Mouse (Mus musculus) liver, embryonic 13.5 days (tissue): ENCODE results near the gene Zfp575. TPM values are rescaled to one million over a fixed set of nuclear protein-coding genes. Genes with fewer than 3 reads are reported as not detected.

Source experiments
- ATAC-seq: fragments of 200-750 bp; cut with Nextera tagmentation; 2 replicates; pipeline ENCODE4 v1.8.0; 2017; ENCODE audit warnings: low read depth, mild to moderate bottlenecking, moderate number of reproducible peaks, moderate library complexity
- DNase-seq: peaks from one replicate; pipeline ENCODE4 v3.0.0; 2022
- H3K27ac ChIP-seq: fragments of 300-500 bp; sonication (generic); 2 replicates; pipeline ENCODE4 v1.5.1; 2015; ENCODE audit warnings: moderate library complexity, mild to moderate bottlenecking, inconsistent platforms
- H3K27me3 ChIP-seq: fragments of 300-500 bp; sonication (generic); 2 replicates; pipeline ENCODE4 v1.6.1; 2015; ENCODE audit warnings: mild to moderate bottlenecking, inconsistent platforms
- H3K36me3 ChIP-seq: fragments of 300-500 bp; sonication (generic); 2 replicates; pipeline ENCODE4 v1.6.1; 2015; ENCODE audit warnings: mild to moderate bottlenecking, inconsistent platforms
- H3K4me1 ChIP-seq: fragments of 300-500 bp; sonication (generic); replicated peaks from 2 replicates; pipeline ENCODE4 v1.6.1; 2015; ENCODE audit warnings: inconsistent platforms
- H3K4me2 ChIP-seq: fragments of 300-500 bp; sonication (generic); 2 replicates; pipeline ENCODE4 v1.6.1; 2015; ENCODE audit warnings: inconsistent platforms, mild to moderate bottlenecking, moderate library complexity
- H3K4me3 ChIP-seq: fragments of 300-500 bp; sonication (generic); replicated peaks from 2 replicates; pipeline ENCODE4 v1.5.1; 2015; ENCODE audit warnings: mild to moderate bottlenecking, inconsistent platforms
- H3K9ac ChIP-seq: fragments of 300-500 bp; sonication (generic); 2 replicates; pipeline ENCODE4 v1.6.1; 2015; ENCODE audit warnings: mild to moderate bottlenecking, inconsistent platforms
- H3K9me3 ChIP-seq: fragments of 300-500 bp; sonication (generic); replicated peaks from 2 replicates; pipeline ENCODE4 v1.6.1; 2016; ENCODE audit warnings: inconsistent platforms
- WGBS: fragments of 180-500 bp; shearing (Covaris S2); methylation state at CpG from one replicate; pipeline ENCODE4 v1.1.7; 2015; ENCODE audit not compliant: insufficient replicate concordance; 5-methylcytosine and 5-hydroxymethylcytosine counted together
- polyA plus RNA-seq: library from polyadenylated mRNA; unstranded; fragments of >200 nt; fragmentation: Nextera tagmentation; extraction: Ambion mirVana; gene quantifications from 2 replicates; pipeline ENCODE4 v1.2.1, GENCODE M21; 2015

The Zfp575 gene
- polyA plus RNA-seq, 1 experiment from 2014 or later, result 0.31 TPM

DNA sequence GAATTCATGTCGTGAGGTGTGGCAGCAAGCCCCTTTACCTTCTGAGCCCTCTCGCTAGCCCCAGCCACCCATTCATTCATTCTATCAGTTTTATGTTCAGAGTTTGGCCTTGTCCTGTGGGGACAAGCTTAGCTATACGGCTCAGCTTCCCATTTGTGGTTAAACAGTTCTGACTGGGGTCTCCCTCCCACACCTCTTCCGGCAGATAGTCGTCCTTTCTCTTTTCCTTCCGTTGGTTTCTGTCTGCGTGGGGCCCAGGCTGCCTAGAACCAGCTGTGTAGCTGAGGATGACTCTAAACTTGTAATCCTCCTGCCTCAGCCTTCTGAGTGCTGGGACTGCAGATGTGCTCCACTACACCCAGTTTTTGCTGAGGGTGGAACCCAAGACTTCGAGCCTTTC lies 30.3 kb upstream of the Zfp575 start:
- H3K36me3 ChIP-seq, result peaks cover 10% of the 10 kb centered on the region
- DNase-seq, result no peak
- H3K9ac ChIP-seq, result no peak overlapping the region
- WGBS, result 17% methylated on average over 8 of the region's 8 CpGs
- no peak overlapping the region for H3K4me3 ChIP-seq
- no peak; the same call in 1 of the 2 replicates for ATAC-seq
- 0 out of 2 replicates have a peak, but pooled peaks cover 4% of the 10 kb centered on the region for H3K9me3 ChIP-seq
- H3K4me2 ChIP-seq, result no peak overlapping the region
- H3K27me3 ChIP-seq, result peaks cover 8% of the 10 kb centered on the region
- no peak overlapping the region; the same call in 1 of the 2 replicates for H3K27ac ChIP-seq
- H3K4me1 ChIP-seq, result peaks cover 13% of the 10 kb centered on the region

GRCm38 (mm10) chr7:24614816-24615215 lies 27.4 kb upstream of the Zfp575 start:
- Histone ChIP-seq H3K4me2 (no peak overlapping the region), H3K4me1 (peaks cover 39% of the 10 kb centered on the region), H3K27ac (no peak overlapping the region), H3K36me3 (peaks cover under 1% of the 10 kb centered on the region; the same call in 1 of the 2 replicates), H3K27me3 (peaks cover 24% of the 10 kb centered on the region), H3K9ac (no peak overlapping the region; the same call in 1 of the 2 replicates), H3K9me3 (no peaks in the 10 kb centered on the region), H3K4me3 (no peak overlapping the region)
- WGBS, result 46% methylated on average over 13 of the region's 13 CpGs
- DNase-seq, result no peak
- ATAC-seq, result no peak

DNA sequence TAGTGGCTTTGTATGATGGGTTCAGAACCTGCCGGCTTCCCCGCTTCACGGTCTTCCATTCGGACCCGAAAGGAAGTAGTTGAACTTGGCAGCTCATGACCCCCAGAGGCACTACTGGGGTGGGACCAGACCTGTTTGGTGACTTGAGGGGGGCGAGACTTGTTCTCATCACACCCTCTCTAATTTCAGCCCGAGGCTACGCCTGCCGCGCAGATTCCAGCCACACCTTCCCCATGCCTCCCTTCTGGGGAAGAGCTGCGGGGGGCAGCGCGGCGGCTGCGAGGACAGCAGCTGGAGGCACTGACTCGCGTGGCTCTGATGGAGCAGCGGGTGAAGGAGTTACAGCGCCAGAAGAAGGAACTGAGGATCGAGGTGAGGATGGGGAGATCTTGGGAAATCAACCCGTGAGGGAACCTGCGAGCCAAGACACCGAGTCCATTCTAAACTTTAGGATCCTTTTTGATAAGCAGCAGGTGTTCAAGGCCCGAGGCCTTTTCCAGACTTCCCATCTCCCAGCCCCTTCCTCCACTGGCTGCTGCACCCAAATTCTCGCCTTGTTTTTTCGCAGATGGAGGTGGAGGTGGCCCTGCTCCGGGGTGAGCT lies 25.0 kb upstream of the Zfp575 start:
- Histone ChIP-seq H3K36me3 (no peaks in the 10 kb centered on the region), H3K27ac (no peak overlapping the region), H3K9ac (no peak overlapping the region), H3K9me3 (no peaks in the 10 kb centered on the region), H3K27me3 (peaks cover 24% of the 10 kb centered on the region), H3K4me2 (peak overlapping the region; percentile 97), H3K4me3 (peak overlapping the region; percentile 26), H3K4me1 (peaks cover 47% of the 10 kb centered on the region)
- WGBS, result 10% methylated on average over 27 of the region's 27 CpGs
- ATAC-seq, result no peak
- DNase-seq, result no peak

GRCm38 (mm10) chr7:24611709-24612108 lies 24.3 kb upstream of the Zfp575 start:
- peak overlapping the region; percentile 65 for H3K4me3 ChIP-seq
- DNase-seq, result no peak
- no peak overlapping the region for H3K27ac ChIP-seq
- ATAC-seq, result no peak
- WGBS, result 7% methylated on average over 7 of the region's 7 CpGs
- H3K9me3 ChIP-seq, result no peaks in the 10 kb centered on the region
- peaks cover 24% of the 10 kb centered on the region for H3K27me3 ChIP-seq
- H3K4me2 ChIP-seq, result peak overlapping the region; percentile 97
- H3K36me3 ChIP-seq, result no peaks in the 10 kb centered on the region
- peak overlapping the region; percentile 66 for H3K9ac ChIP-seq
- peaks cover 42% of the 10 kb centered on the region for H3K4me1 ChIP-seq

DNA sequence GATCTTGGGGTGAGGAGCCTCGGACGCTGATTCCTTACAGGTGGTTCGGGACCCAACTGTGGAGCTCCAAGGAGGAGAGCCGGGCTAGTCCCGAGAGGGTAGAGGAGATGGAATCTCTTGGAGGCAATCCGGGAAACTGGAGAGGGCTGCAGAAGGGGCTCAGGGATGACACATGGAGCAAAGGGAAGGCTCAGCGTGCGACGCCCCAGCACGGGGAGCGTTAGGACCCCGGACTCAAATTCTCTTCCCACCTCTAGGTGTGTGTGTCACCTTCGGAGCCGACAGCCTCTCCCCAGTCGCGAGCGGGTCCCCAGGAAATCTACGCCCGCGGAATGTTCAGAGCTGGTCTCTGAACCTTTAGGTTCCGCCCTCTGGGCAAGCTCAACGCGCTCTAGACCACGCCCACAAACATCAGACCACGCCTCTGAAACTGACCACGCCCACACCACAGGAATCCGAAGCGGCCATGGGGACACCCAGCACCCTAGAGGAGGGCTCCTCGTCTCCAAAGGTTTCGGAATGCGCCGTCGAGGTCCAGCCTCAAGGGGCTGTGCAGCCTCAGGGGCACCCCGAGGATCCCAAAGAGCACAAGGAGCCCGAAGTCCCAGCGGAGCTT lies 23.5 kb upstream of the Zfp575 start:
- peak; percentile 91 for DNase-seq
- Histone ChIP-seq H3K4me1 (peaks cover 39% of the 10 kb centered on the region), H3K4me3 (peak overlapping the region; percentile 65), H3K27ac (peak overlapping the region; percentile 27; the same call in 1 of the 2 replicates), H3K9ac (peak overlapping the region; percentile 70), H3K9me3 (no peaks in the 10 kb centered on the region), H3K4me2 (peak overlapping the region; percentile 97), H3K27me3 (peaks cover 24% of the 10 kb centered on the region), H3K36me3 (no peaks in the 10 kb centered on the region)
- peak; percentile 84 for ATAC-seq
- WGBS, result under 1% methylated on average over 36 of the region's 36 CpGs

DNA sequence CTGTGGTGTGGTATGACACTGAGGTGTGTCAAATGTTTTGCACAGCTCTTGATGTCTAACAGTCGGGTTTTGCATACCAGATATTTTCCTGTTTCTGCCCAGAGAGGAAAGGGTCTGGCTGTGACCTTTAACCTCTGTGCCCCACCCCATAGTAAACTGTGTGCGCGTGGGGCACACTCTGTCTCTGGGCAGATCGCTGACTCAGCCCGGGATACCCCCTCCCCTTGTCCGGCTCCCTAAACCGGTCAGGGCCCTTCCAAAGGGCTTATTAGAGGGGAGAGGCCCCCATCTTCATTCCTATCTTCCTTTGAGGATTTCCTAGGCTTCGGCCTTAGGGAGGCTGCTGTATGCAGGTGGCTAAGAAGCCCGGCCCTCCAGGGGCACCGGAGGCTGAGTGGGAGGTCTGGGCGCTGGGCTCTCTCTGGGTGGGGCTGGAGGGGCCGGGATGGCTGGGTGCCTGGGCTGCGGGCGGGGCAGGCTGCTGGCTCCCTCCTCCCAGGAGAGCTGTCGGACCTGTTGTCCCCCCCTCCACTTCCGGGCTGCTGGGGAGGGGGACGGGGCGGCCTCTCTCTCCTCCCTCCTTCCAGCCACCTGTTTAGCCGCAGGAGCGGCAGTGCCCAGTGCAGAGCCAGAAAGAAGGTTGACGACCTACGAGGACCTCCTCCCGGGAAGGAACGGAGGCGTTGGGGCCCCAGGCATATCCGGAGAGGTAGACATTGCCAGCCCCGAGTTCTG lies 22.9 kb upstream of the Zfp575 start, which contains the start of gene Phldb3:
Phldb3 (plus strand) TSS at position 620 of the 735 bp plus-strand sequence.
- Histone ChIP-seq H3K27me3 (peaks cover 24% of the 10 kb centered on the region), H3K36me3 (no peaks in the 10 kb centered on the region), H3K9me3 (no peaks in the 10 kb centered on the region), H3K4me3 (peak within 1 kb of the TSS; percentile 65), H3K4me1 (peaks cover 39% of the 10 kb centered on the region), H3K9ac (peak within 1 kb of the TSS; percentile 70), H3K4me2 (peak within 1 kb of the TSS; percentile 97), H3K27ac (peak within 1 kb of the TSS; percentile 27; the same call in 1 of the 2 replicates)
- peak; percentile 40 for ATAC-seq
- WGBS, result 3% methylated on average over 26 of the region's 27 CpGs
- peak; percentile 28 for DNase-seq

DNA sequence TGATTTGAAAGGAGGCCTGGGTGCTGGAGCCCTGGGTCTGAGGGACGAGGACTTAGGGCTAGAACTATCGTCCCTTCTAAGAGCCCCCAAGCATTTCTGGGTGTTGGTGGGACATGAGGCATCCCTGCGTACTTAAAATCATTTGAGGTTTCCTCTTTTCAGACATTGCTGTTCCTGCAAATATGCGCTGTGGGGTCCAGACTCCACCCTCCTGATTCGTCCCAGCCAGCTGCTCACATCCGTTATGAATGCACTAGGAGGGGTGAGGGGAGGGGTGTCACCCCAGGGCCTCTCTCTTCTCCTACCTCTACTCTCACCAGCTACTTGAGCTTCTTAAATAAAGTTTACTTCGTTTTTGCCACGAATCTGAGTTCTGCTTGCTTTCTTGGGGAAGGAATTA lies 21.1 kb upstream of the Zfp575 start:
- no peak overlapping the region for H3K4me2 ChIP-seq
- no peaks in the 10 kb centered on the region for H3K36me3 ChIP-seq
- H3K4me1 ChIP-seq, result peaks cover 39% of the 10 kb centered on the region
- WGBS, result 37% methylated on average over 8 of the region's 8 CpGs
- H3K9me3 ChIP-seq, result no peaks in the 10 kb centered on the region
- no peak overlapping the region for H3K4me3 ChIP-seq
- peaks cover 24% of the 10 kb centered on the region for H3K27me3 ChIP-seq
- ATAC-seq, result no peak
- no peak overlapping the region for H3K9ac ChIP-seq
- DNase-seq, result no peak
- no peak overlapping the region for H3K27ac ChIP-seq

DNA sequence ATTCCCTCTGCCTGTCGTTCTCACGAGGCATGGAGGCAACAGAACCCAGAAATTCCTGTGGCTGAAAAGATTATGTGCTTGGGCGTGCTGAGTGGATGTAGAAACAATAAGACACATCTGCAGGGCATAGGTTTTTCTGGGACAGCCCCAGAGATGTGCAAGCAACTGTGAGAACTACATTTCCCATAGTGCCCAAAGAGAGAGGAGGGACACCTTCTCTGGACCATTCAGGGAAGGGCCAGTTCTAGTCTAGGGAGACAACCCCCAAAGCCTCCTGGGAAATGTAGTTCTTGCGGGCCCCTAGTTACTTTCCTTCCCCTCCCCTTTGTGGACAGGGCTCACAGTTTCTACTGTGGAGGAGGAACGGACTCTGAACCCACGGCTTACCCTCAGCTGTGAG lies 20.6 kb upstream of the Zfp575 start:
- Histone ChIP-seq H3K36me3 (no peaks in the 10 kb centered on the region), H3K4me1 (peaks cover 39% of the 10 kb centered on the region), H3K4me3 (no peak overlapping the region), H3K4me2 (no peak overlapping the region), H3K9ac (no peak overlapping the region), H3K27ac (no peak overlapping the region), H3K27me3 (peaks cover 18% of the 10 kb centered on the region), H3K9me3 (no peaks in the 10 kb centered on the region)
- DNase-seq, result peak; percentile 46
- 27% methylated on average over 6 of the region's 6 CpGs for WGBS
- ATAC-seq, result peak; percentile 73

GRCm38 (mm10) chr7:24606046-24606445 lies 18.6 kb upstream of the Zfp575 start:
- Histone ChIP-seq H3K4me3 (no peak overlapping the region), H3K4me1 (peaks cover 30% of the 10 kb centered on the region), H3K27ac (no peak overlapping the region), H3K4me2 (no peak overlapping the region), H3K9ac (no peak overlapping the region), H3K27me3 (peaks cover 6% of the 10 kb centered on the region), H3K36me3 (no peaks in the 10 kb centered on the region), H3K9me3 (no peaks in the 10 kb centered on the region)
- WGBS, result 66% methylated on average over 7 of the region's 7 CpGs
- ATAC-seq, result no peak
- DNase-seq, result no peak

GRCm38 (mm10) chr7:24605561-24605960 lies 18.1 kb upstream of the Zfp575 start:
- WGBS, result 75% methylated on average over 7 of the region's 7 CpGs
- Histone ChIP-seq H3K9me3 (no peaks in the 10 kb centered on the region), H3K4me3 (no peak overlapping the region), H3K9ac (no peak overlapping the region), H3K4me1 (peaks cover 26% of the 10 kb centered on the region), H3K27me3 (peaks cover 6% of the 10 kb centered on the region), H3K27ac (no peak overlapping the region), H3K4me2 (no peak overlapping the region), H3K36me3 (no peaks in the 10 kb centered on the region)
- no peak for DNase-seq
- ATAC-seq, result no peak

- Histone ChIP-seq H3K4me3 (no peak overlapping the region), H3K4me1 (peaks cover 12% of the 10 kb centered on the region), H3K9ac (no peak overlapping the region), H3K27me3 (no peaks in the 10 kb centered on the region), H3K36me3 (no peaks in the 10 kb centered on the region), H3K27ac (no peak overlapping the region), H3K4me2 (peak overlapping the region; percentile 41), H3K9me3 (no peaks in the 10 kb centered on the region)
- 5% methylated on average over 13 of the region's 13 CpGs for WGBS
- DNase-seq, result peak; percentile 84
- peak; percentile 86 for ATAC-seq
These were observed 13.6 kb upstream of the Zfp575 start for GRCm38 (mm10) chr7:24600941-24601597.
